Mouse (Mus musculus) forebrain, embryonic 16.5 days (tissue): ENCODE measurements around the gene Sec61a1. TPM values are rescaled to one million over a fixed set of nuclear protein-coding genes. Genes with fewer than 3 reads are reported as not detected.

ENCODE experiments used
- ATAC-seq: fragments of 200-750 bp; cut with Nextera tagmentation; 2 replicates; pipeline ENCODE4 v1.8.0; 2017; ENCODE audit warnings: mild to moderate bottlenecking, moderate library complexity
- H3K27ac ChIP-seq: fragments of 300-500 bp; sonication (generic); 2 replicates; pipeline ENCODE4 v1.5.1; 2014; ENCODE audit warnings: low read length, control low read depth
- H3K27me3 ChIP-seq: fragments of 300-500 bp; sonication (generic); replicated peaks from 2 replicates; pipeline ENCODE4 v1.6.1; 2014; ENCODE audit warnings: low read length; ENCODE audit not compliant: control insufficient read depth, insufficient read depth
- H3K36me3 ChIP-seq: fragments of 300-500 bp; sonication (generic); 2 replicates; pipeline ENCODE4 v1.6.1; 2014; ENCODE audit not compliant: control insufficient read depth, insufficient read depth
- H3K4me1 ChIP-seq: fragments of 300-500 bp; sonication (generic); replicated peaks from 2 replicates; pipeline ENCODE4 v1.6.1; 2014; ENCODE audit warnings: low read length; ENCODE audit not compliant: control insufficient read depth, insufficient read depth
- H3K4me2 ChIP-seq: fragments of 300-500 bp; sonication (generic); 2 replicates; pipeline ENCODE4 v1.6.1; 2014; ENCODE audit warnings: mild to moderate bottlenecking, low read length, control low read depth
- H3K4me3 ChIP-seq: fragments of 300-500 bp; sonication (generic); replicated peaks from 2 replicates; pipeline ENCODE4 v1.5.1; 2014; ENCODE audit warnings: mild to moderate bottlenecking, low read length, control low read depth
- H3K9ac ChIP-seq: fragments of 300-500 bp; sonication (generic); replicated peaks from 2 replicates; pipeline ENCODE4 v1.6.1; 2014; ENCODE audit warnings: low read depth, low read length, control low read depth
- H3K9me3 ChIP-seq: fragments of 300-500 bp; sonication (generic); 2 replicates; pipeline ENCODE4 v1.6.1; 2016; ENCODE audit warnings: low read length; ENCODE audit not compliant: control insufficient read depth
- WGBS: fragments of 180-500 bp; shearing (Covaris S2); extraction: QIAGEN DNeasy Blood & Tissue Kit; methylation state at CpG from one replicate; pipeline ENCODE4 v1.1.7; 2014; 5-methylcytosine and 5-hydroxymethylcytosine counted together
- polyA plus RNA-seq: library from polyadenylated mRNA; unstranded; fragments of >200 nt; fragmentation: Nextera tagmentation; extraction: Ambion mirVana; gene quantifications from 2 replicates; pipeline ENCODE4 v1.2.1, GENCODE M21; 2015

The Sec61a1 gene
- polyA plus RNA-seq, 1 experiment from 2014 or later: 170 TPM

DNA sequence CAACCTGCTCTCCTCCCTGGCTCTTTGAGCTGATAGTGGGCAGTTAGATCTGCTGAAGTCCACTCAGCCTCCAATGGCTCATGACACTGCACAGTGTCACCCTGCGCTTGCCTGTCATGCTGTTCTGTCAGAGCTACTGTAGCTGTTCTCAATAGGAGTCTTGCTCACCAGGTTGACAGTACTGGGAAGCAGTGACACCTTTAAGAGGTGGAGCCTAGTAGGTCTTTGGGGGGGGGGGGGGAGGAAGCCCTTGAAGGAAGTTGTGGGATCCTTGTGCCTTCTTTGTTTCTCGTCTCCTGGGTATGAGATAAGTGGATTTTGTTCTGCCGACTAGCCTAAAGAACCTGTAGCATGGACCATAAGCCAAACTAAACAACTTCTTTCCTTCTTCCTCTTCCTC is 3.9 kb upstream of the Sec61a1 start:
- H3K4me3 ChIP-seq: no peak overlapping the region
- H3K36me3 ChIP-seq: no peaks in the 10 kb centered on the region
- H3K9ac ChIP-seq: no peak overlapping the region
- 71% methylated on average over 3 of the region's 3 CpGs for WGBS
- ATAC-seq: no peak
- H3K4me1 ChIP-seq: peaks cover 10% of the 10 kb centered on the region
- H3K4me2 ChIP-seq: no peak overlapping the region
- no peaks in the 10 kb centered on the region for H3K27me3 ChIP-seq
- H3K9me3 ChIP-seq: no peaks in the 10 kb centered on the region
- no peak overlapping the region for H3K27ac ChIP-seq

DNA sequence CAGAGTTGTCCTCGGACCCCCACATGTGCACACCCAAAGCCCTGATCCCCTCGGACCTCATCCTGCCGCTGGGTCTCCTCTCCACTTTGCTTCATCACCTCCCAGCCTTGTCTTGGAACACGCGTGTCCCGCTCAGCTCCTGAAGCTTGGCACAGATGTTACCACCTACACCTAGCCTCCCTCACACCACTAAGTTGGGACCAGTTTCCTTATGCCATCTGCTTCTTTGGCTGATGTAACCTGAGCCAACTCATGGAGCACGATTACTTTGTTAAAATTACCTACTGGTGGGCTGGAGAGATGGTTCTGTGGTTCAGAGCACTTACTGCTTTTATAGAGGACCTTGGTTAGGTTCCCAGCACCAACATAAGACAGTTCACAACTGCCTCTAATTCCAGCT is 3.1 kb upstream of the Sec61a1 start:
- H3K4me1 ChIP-seq: peaks cover 17% of the 10 kb centered on the region
- H3K27ac ChIP-seq: no peak overlapping the region
- WGBS: 81% methylated on average over 7 of the region's 7 CpGs
- no peaks in the 10 kb centered on the region for H3K9me3 ChIP-seq
- no peaks in the 10 kb centered on the region for H3K36me3 ChIP-seq
- H3K4me2 ChIP-seq: no peak overlapping the region
- no peak overlapping the region for H3K4me3 ChIP-seq
- H3K9ac ChIP-seq: no peak overlapping the region
- H3K27me3 ChIP-seq: no peaks in the 10 kb centered on the region
- no peak for ATAC-seq

DNA sequence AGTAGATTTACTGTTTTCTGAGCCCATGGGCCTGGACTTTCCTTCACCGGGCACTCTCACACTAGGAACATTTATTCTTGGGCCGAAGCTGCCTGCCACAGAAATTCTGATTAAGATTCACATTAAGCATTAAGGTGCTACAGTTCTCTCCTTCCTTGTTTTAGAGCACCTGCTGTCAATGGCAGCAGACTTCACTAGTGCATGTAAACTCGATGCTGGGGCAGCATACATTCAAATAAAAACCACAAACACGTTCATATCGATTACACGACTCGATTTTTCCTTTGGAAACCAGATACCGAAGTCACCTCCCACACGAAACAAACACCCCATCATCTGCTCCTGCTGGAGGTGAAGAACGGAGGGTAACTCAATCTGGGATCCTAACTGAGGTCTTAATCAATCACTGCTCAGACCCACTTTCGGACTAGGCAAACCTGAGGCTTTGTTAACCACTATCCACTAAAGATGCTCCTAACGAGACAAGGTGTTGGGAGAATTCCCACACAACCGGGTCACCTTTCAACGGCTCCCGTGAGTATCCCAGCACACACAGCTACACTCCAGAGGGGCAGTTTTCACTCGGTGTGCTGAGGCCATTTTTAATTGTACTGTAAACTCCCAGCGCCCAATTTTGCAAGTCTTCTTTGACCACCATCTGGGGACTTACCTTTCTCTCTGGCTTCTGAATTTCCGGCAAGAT is 853 bp downstream of the Sec61a1 start:
- Histone ChIP-seq H3K36me3 (peaks cover 11% of the 10 kb centered on the region), H3K27me3 (no peaks in the 10 kb centered on the region), H3K4me1 (peaks cover 21% of the 10 kb centered on the region), H3K4me2 (peak overlapping the region; percentile 90), H3K9ac (peak overlapping the region; percentile 82), H3K9me3 (no peaks in the 10 kb centered on the region), H3K27ac (peak overlapping the region; percentile 77), H3K4me3 (peak overlapping the region; percentile 88)
- WGBS: 13% methylated on average over 18 of the region's 18 CpGs
- no peak for ATAC-seq

DNA sequence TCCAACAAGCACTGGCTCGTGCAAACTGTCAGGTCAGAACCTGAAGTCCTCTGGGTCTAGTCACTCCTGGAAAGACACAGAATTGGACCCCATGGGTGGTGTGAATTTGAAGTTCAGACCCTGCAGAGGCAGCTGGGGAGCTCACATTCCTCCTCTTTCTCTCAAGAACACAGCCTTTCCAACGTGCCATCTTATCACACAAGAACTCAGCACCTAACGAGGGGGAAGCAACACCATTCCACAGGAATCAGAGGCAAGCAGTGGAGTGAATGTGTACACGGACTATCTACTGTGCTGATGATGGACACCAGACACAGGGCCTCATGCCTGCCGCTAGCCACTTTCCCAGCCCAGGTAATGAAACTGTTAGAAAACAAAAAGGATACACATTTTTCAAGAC is 2.0 kb downstream of the Sec61a1 start:
- Histone ChIP-seq H3K9ac (no peak overlapping the region), H3K4me3 (no peak overlapping the region), H3K27me3 (no peaks in the 10 kb centered on the region), H3K4me1 (peaks cover 21% of the 10 kb centered on the region), H3K36me3 (peaks cover 20% of the 10 kb centered on the region), H3K4me2 (no peak overlapping the region), H3K27ac (no peak overlapping the region), H3K9me3 (no peaks in the 10 kb centered on the region)
- ATAC-seq: no peak
- 66% methylated on average over 5 of the region's 5 CpGs for WGBS

DNA sequence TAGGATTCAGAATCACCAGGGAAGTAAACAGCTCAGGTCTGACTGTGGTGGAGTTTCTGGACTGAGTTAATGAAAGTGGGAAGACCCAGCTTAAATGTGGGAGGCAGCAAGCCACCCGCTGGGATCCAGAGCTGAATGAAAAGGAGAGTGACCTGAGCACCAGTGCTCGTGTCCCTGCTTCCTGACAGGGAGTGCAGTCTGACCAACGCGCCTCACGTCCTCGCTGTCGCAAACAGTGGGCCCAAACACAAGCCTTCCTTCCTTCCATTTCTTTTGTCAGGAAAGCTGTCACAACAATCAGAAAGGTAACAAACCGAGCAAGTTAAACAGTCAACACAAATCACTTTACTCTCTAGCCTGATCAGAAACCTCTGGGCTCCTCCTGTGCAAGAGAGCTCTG is 2.7 kb downstream of the Sec61a1 start:
- Histone ChIP-seq H3K9ac (no peak overlapping the region), H3K4me3 (no peak overlapping the region), H3K9me3 (no peaks in the 10 kb centered on the region), H3K27me3 (no peaks in the 10 kb centered on the region), H3K36me3 (peaks cover 26% of the 10 kb centered on the region), H3K4me1 (peaks cover 21% of the 10 kb centered on the region), H3K4me2 (no peak overlapping the region), H3K27ac (no peak overlapping the region)
- ATAC-seq: no peak
- 84% methylated on average over 8 of the region's 8 CpGs for WGBS

DNA sequence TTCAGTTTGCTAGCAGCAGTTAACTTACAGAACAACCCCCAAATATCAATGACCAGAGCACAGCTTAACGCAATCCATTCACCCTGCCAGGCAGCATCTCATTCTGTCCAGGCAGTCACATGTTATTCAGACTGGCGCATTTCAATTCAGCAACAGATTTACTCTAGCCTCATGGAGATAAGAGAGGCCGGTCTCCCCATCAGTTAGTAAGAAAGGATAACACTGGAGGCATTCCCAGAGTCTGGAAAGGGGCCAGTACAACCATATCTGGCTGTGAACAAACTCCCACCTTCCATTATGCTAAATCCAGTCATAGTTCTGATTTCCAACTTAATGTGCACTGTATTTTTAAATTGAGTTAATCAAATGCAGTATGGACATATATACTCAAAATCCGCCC is 4.2 kb downstream of the Sec61a1 start:
- H3K36me3 ChIP-seq: peaks cover 39% of the 10 kb centered on the region
- H3K4me3 ChIP-seq: no peak overlapping the region
- WGBS: 88% methylated on average over 4 of the region's 4 CpGs
- H3K9ac ChIP-seq: no peak overlapping the region
- no peak overlapping the region for H3K27ac ChIP-seq
- ATAC-seq: no peak
- peaks cover 19% of the 10 kb centered on the region for H3K4me1 ChIP-seq
- H3K27me3 ChIP-seq: no peaks in the 10 kb centered on the region
- no peak overlapping the region for H3K4me2 ChIP-seq
- H3K9me3 ChIP-seq: no peaks in the 10 kb centered on the region

DNA sequence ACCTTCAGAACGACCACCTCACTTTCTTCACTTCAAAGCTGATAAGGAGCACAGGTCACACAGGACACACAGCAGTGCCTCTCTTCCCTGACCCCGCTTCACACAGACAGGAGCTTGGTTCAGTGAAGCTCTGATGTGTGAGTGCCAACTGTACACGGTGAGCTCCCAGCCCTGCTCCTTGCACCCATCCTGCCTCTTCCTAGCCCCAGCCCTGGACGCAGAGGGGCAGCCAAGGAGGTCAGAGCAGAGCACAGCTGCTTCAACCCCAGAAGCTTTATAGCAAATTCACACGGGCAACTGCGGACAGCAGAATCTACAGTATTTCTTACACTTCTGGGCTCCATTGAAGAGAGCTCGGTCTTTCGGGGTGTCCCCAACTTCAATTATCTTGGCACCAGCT is 4.7 kb downstream of the Sec61a1 start:
- Histone ChIP-seq H3K4me2 (no peak overlapping the region), H3K36me3 (peaks cover 43% of the 10 kb centered on the region), H3K4me1 (peaks cover 15% of the 10 kb centered on the region), H3K4me3 (no peak overlapping the region), H3K9me3 (no peaks in the 10 kb centered on the region), H3K27me3 (no peaks in the 10 kb centered on the region), H3K9ac (no peak overlapping the region), H3K27ac (no peak overlapping the region)
- WGBS: 95% methylated on average over 8 of the region's 8 CpGs
- ATAC-seq: no peak

DNA sequence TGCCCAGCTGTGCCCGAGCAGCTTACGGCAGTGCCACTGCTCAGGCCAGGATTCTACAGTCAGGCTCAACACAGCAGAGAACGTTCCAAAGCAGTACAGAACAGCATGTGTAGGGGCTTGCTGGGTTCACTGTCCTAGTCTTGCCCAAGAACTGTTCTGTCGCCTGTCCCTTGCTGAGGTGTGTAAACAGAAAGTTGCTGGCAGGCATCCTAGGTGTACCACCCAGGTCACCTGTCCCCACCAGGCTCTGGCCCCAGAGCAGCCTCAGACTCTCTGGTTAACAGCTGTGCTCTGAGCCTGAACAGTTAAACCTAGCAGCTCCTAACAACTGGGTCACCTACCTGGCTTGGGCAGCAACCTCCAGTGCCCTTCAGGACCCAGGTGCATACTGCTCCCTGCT is 15.7 kb downstream of the Sec61a1 start:
- no peak overlapping the region for H3K4me2 ChIP-seq
- H3K4me1 ChIP-seq: peaks cover 6% of the 10 kb centered on the region; the same call in 1 of the 2 replicates
- H3K27ac ChIP-seq: no peak overlapping the region
- 92% methylated on average over 4 of the region's 4 CpGs for WGBS
- peaks cover 40% of the 10 kb centered on the region for H3K36me3 ChIP-seq
- no peaks in the 10 kb centered on the region for H3K9me3 ChIP-seq
- no peak overlapping the region for H3K4me3 ChIP-seq
- H3K27me3 ChIP-seq: no peaks in the 10 kb centered on the region
- no peak overlapping the region for H3K9ac ChIP-seq
- no peak for ATAC-seq

DNA sequence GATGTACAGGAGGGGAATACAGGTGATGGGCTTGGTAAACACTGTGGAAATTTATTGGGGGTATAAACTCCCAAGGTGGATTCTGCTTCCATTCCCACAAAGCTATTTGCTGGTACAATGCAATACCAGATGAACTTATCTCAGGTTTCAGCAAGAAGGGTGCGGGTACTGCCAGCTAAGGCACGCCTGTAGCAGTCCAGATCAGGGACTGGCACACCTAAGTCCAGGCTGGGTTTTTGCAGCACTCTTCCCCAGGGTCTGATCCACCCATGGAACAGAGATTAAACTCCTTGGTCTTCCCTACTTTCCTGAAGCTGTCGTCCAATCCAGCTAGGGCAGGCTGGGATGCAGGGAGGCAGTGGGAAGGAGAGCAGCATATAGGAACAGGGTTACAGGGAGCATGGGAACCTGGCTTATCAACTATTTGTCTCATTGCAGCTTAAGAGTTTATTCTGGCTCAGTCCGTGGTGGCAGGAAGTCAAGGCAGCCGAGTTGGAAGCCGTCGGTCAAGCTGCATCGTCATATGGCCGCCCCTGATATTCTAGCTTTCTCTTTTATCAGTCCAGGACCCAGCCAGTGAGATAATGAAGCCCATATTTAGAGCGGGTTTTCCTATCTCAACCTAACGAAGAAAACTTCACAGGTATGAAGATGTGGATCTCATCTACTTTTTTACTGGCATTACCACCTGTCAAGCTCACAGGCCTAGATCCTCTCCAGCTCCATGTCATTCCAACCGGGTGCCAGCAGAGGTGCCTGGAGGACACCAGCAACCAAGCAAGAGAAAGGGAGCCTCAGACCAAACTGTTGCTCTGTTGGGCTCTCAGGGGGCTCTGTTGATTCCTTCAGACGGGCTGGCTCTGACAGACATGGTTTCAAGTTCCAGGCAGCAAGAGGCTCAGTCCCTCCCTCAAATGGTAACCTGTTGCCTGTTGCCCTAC is 16.4 kb downstream of the Sec61a1 start:
- WGBS: 79% methylated on average over 13 of the region's 13 CpGs
- no peak overlapping the region for H3K4me3 ChIP-seq
- H3K27ac ChIP-seq: no peak overlapping the region
- H3K4me1 ChIP-seq: peaks cover 6% of the 10 kb centered on the region; the same call in 1 of the 2 replicates
- peaks cover 42% of the 10 kb centered on the region for H3K36me3 ChIP-seq
- ATAC-seq: no peak
- no peak overlapping the region for H3K9ac ChIP-seq
- H3K9me3 ChIP-seq: no peaks in the 10 kb centered on the region
- H3K27me3 ChIP-seq: no peaks in the 10 kb centered on the region
- H3K4me2 ChIP-seq: no peak overlapping the region
